Mouse (Mus musculus): ENCODE results near the gene Gm45618. TPM values are rescaled to one million over a fixed set of nuclear protein-coding genes. Genes with fewer than 3 reads are reported as not detected.

The Gm45618 gene
- total RNA-seq, 2 experiments from 2014 or later = not detected

- DNase-seq = no peak
Measured at GRCm38 (mm10) chr7:142093696-142094240, 26.8 kb downstream of the Gm45618 start.

DNA sequence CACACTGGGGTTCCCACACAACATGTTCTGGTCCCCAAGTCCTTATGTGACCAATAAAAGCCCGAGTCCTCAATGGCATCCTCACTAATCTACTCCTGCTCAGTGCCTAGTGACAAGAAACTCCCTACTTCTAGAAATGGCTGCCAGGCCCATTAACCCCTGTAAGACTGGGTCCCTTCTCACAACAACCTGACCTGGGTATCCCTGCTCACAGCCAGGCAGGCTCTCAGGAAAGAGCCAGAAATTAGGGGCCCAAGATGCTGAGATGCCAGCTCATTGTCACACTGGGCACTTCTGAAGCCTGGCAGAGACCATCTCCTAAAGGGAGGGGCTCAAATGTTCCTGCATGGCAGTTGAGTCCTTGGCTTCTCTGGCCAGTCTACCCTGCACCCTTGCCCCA, 27.5 kb downstream of the Gm45618 start:
- DNase-seq = no peak

GRCm38 (mm10) chr7:142091848-142092247, 28.7 kb downstream of the Gm45618 start:
- peak in 1 of 2 experiments; percentile 54 for DNase-seq

DNA sequence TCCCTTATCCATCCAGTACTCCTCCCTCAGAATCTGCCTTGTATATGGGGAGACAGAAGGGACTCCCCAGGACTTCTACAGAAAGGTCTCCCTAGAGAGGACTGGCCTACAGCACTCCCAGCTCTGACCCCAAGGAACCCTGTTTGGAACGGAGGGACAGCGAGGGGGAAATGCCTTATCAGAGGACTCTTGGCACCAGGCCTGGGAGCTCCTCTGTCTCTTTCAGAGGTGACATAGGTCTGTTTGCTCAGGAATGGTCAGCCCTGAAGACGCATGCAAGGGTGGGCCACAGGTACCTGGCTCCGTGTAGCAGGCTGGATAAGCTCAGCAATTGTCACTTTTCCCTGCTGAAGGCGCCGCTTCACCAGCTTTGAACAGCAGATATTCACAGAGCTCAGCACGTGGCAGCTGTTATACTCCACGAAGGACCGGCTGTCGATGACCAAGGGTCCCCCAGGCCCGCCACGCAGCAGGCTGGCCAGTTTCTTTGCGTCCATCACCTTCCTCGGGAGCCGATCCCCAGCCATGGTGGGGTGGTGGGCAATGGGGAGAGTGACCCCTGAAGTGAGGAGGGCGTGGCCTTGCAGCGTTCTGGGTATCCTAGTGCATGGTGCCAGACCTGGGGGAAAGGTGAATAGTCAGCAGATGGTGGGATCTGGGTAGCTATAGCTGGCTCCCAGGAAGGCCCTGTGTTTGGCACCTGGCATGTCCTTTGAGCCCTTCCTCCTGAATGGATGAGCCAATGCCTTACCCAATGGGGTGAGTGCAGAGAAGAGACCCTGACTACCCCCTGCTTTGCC, 30.7 kb downstream of the Gm45618 start:
- DNase-seq = no peak

GRCm38 (mm10) chr7:142088886-142089285, 31.6 kb downstream of the Gm45618 start:
- DNase-seq = peak; percentile 66 to 70

DNA sequence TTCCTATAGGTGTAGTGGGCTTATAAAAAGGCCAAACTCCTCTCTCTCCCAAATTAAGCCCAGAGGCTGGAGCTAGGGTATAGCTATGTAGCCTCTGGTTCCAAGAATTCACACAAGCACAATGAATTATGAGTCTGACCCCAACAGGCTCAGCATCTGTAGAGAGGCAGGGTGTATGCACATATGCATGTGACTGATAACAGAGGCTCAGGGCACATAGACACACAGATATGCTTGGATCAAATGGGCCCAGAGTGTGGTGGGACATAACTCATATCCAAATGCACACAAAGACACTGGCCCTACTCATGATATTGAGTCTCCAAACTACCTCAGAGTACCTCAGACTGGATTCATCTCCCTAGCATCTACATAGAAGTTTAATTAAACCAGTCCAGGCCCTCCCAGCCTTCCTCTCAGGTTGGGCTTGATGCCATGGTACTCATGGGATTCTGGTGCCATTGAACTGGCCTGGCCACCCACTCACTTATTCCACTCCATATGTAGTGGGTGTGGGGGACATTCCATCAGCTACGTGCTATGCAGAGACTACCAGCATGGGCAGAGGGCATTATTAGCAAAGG, 33.4 kb downstream of the Gm45618 start:
- DNase-seq = no peak

GRCm38 (mm10) chr7:142086159-142086905, 34.2 kb downstream of the Gm45618 start:
- no peak for DNase-seq

DNA sequence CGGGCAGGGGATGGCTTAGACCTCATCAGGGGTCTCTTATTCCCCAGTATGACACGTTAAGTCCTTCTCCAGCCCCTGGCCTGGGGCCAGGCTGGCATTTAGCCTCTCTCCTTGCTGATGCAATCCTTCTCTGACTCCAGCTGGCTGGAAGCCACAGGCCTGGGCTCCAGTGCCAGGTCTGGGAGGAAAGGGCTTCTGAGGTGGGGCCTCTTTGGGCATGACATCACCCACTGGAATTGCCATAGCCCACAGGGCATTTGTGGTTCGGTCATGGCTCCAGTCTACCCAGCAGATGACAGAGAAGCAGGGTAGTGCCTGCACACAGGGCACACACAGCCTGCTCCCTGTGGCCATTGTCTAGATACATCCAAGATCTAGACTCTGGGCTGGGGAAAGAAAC, 35.7 kb downstream of the Gm45618 start:
- no peak for DNase-seq

GRCm38 (mm10) chr7:142084395-142084794, 36.1 kb downstream of the Gm45618 start:
- DNase-seq = no peak

DNA sequence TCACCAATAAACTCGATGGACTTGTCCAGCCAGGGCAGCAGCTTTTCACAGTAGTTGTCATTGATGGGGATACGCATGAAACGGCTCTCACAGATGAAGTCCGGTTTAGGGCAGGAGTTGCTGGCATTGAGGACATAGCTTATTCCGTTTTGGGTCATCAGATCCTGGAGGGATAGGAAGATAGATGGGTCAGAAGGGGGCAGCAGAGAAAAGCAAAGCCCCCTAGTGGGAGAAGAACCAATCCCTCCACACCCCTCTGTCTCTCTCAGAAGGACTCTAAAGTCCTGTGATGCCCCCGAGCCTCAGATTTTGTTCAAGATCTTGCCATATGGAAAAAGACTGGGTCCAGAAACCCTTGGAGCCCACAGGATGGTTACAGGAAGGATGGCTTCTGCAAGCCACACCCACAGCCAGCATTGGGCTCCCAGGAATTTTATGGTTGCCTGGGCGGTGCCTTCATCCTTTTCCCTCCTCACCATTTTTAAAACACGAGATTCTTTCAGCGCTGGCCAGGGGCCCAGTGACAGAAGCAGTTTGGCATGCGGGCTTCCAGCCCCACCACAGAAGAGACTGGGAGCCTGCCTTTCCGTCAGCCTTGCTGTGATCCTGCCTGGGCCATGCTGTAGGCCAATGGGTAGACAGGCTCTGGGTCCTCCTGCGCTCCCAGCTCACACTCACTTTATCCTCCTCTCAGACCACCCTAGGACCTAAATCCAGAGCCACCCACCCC, 36.8 kb downstream of the Gm45618 start:
- no peak for DNase-seq

DNA sequence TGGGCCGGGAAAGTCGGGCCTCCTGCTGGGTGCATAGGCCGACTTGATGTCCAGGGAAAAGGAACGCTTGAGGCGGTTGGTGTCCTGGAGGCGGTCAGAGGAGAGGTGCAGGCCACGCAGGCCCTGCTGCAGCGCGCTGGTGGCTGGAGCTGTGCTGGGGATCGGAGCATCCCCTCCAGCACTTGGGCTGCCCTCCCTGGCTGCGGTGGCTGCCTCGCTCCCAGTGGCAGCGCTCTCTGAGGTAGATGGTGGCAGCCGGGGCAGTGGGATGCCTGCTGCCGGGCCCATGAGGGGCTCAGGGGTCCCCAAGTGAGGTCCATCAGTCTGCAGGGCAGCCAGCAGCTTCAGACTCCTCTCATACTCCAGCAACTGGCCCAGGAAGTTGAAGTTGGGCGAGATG, 37.9 kb downstream of the Gm45618 start:
- no peak for DNase-seq

DNA sequence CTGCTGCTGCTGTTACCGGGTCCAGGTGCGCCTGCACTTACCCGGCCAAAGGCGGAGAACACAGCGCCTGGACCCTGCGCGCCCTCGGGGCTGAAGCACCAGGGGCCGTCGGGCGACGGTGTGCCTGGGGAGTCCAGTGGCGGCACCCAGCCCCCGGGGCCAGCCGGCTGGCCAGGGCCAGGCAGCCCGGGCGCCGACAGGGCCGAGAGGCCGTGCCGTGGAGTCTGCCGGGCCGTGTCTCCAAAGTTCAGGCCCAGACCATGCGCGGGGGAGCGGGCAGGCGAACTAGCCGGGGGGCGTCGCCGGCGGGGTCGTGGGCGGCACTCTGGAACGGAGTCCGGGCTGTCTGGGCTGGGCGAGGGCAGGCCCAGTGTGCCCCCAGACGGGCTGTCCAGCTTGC, 38.4 kb downstream of the Gm45618 start:
- no peak for DNase-seq

DNA sequence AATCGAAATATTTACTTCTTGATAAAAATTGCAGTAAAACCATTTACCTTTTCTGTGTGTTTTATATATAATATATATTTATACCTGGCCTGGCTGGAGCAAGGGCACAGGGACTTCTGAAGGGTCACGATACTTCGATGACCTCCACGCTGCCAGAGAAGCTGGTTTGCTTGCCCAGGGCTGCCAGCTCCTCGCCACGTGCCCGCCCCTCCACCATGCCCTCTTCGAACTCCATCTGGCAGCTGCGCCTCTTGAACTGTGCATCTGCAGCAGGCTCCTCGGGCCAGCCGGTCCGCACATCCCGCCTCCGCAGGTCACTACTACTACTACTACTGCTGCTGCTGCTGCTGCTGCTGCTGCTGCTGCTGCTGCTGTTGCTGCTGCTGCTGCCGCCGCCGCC, 38.8 kb downstream of the Gm45618 start:
- DNase-seq = no peak

GRCm38 (mm10) chr7:142080876-142081275, 39.7 kb downstream of the Gm45618 start:
- no peak for DNase-seq

DNA sequence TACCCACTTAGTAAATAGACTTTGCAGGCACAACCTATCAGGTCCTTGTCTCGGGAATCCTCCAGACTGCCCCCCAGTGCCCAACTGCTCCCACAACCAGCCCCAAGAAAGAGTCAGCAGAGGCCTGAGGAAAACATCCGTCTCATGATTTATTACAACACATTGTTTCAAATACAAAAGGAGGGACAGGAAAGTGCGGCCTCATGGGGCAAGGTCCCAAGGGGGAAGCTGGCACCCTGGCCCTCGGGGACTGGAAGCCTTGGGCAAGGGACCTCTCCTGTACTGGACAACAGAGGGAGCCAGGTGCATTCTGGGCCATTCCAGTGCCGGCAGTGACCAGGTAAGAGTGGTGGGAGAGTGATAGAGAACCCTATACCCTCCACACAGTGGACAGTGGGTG, 41.2 kb downstream of the Gm45618 start:
- DNase-seq = no peak

DNA sequence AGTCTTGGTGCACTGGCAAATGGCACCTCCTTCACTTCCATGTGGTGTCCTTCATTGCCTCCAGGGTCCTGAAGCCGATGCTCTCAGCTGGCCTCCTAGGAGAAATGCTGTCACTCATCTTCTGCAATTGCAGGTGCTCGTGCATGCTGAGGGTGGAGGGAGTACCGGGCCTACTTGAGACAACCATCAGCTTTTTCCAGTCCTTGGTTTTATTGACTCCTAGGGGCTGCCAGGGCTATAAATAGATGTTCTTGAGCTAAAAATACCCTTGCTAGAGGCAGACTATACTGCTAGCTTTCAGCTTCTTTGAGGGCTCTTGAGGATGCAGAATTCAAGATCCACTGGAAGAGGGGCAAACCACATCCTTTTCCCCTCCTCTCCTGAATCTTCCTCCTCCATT, 43.4 kb downstream of the Gm45618 start:
- no peak for DNase-seq

GRCm38 (mm10) chr7:142074146-142074886, 46.2 kb downstream of the Gm45618 start:
- no peak for DNase-seq

DNA sequence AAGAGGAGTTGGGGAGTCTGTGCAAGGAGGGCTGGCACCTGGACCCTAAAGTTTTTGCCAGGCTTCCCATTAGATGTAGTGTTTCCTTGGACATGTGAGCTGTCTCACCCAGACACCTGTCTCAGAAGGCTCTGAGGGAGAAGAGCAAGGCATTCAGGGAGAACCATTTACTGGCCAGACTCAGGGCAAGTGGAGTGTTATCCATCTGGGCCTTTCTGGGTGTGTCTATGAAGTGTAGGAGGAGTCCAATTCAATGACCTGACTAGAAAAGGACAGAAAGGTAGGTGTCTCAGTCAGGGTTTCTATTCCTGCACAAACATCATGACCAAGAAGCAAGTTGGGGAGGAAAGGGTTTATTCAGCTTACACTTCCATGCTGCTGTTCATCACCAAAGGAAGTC, 48.8 kb downstream of the Gm45618 start:
- no peak for DNase-seq

- no peak for DNase-seq
Measured at GRCm38 (mm10) chr7:142071212-142071578, 49.3 kb downstream of the Gm45618 start.

DNA sequence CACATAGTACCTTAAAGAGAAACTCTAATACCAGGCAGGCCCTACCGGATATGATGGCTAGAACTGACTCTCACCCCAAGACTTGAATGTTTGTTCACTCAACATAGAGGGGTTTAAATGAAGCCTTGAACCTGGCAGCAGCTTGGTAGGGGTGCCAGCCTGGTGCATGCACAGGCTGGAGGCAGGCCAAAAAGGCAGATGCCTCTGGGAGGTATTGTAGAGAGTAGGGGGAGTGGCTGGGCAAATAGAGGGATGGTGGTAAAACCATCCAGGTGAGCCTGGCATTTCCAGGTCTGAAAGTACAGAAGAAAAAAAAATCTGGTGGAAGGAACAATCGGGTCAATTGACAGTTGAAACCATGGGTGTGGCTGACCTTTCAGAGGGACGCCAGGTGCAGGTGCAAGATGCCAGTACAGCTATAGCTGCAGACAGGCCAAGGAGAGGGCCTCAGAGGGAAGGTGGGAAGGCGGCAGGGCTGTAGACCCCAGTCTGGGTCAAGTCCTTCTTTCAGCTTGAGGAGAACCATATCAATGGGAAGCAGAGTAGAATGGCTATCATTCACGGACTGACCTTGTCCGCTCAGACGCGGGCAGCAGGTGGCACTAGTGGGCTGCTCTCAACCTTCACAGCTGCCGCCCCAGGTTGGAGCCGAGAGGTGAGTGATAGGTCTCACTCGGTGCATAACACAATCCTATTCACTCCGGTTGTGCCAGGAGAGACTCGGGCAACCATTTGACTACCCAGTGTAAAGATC, 49.9 kb downstream of the Gm45618 start:
- DNase-seq = peak; percentile 59 to 67

All from layer of hippocampus, postnatal 36 days (tissue).